ENCODE assay signal across 8 mouse cellular contexts in genomic region chr1:152089526-152089925, GRCm38 (mm10). TPM values are rescaled to one million over a fixed set of nuclear protein-coding genes. Genes with fewer than 3 reads are reported as not detected.
DNase-seq lines count a peak whose midpoint lies in the region; ATAC-seq lines count a peak whose summit lies in the region.

No protein-coding gene starts in this region.

- peaks cover 58% of the 10 kb centered on the region for H3K4me1 ChIP-seq in forebrain, embryonic 10.5 days

- WGBS in forebrain, embryonic 10.5 days: under 1% methylated on average over 24 of the region's 25 CpGs

- H3K27me3 ChIP-seq in forebrain, embryonic 10.5 days (ENCODE audit: poor library complexity, severe bottlenecking): no peaks in the 10 kb centered on the region

- intact Hi-C loops in heart, postnatal 36 days (cut with DNase I): loop anchor here (2.0 to 5.0 kb wide), 5 partner anchors 109 to 278 kb away; no protein-coding TSS in a partner anchor

- H3K9me3 ChIP-seq in forebrain, embryonic 10.5 days: no peaks in the 10 kb centered on the region

- H3K27ac ChIP-seq in forebrain, embryonic 10.5 days: peak overlapping the region; percentile 97

- H3K36me3 ChIP-seq in forebrain, embryonic 10.5 days (replicated peaks): no peaks in the 10 kb centered on the region

- DNase-seq in adrenal gland, adult (ENCODE audit: inconsistent age in 2 of 2, low spot score in 1 of 2): peak; percentile 62 to 85
- DNase-seq in forebrain, embryonic 10.5 days (ENCODE audit: extremely low spot score, low spot score): peak; percentile 59
- peak; percentile 49 to 61 for DNase-seq in heart, postnatal 36 days
- peak; percentile 45 to 62 for DNase-seq in layer of hippocampus, postnatal 25 days (ENCODE audit: extremely low spot score in 1 of 2, low spot score in 1 of 2)
- DNase-seq in lung, postnatal 10 days: peak; percentile 53
- peak; percentile 23 for DNase-seq in retina, postnatal 7 days (ENCODE audit: low read depth, low spot score)
- no peak for DNase-seq in yolk sac, embryonic 10.5 days (ENCODE audit: low spot score)

- peak; percentile 9 for ATAC-seq in CD4-positive, CD25-positive, alpha-beta regulatory T cell, adult 4 months

- H3K4me3 ChIP-seq in forebrain, embryonic 10.5 days: peak overlapping the region; percentile 85

RNA-seq across cellular contexts. Expression of gene 1700025G04Rik, which starts 0.4 kb away (rescaled TPM):
- 1 to 10 TPM; 1.3 to 3.9 TPM for polyA plus RNA-seq in CD4-positive, CD25-positive, alpha-beta regulatory T cell, adult 4 months (2017; shearing (Covaris generic))
- polyA plus RNA-seq in forebrain, embryonic 10.5 days (2016; fragmentation: Nextera tagmentation; extraction: Ambion mirVana): 14.2 and 15.4 TPM in 2 replicates
- total RNA-seq in heart, postnatal 36 days (2021): 10 to 100 TPM; 41.2 to 44.2 TPM
- total RNA-seq in layer of hippocampus, postnatal 25 days (2021): 10 to 100 TPM; 71.8 to 76.8 TPM
